Mouse (Mus musculus) neural tube, embryonic 10.5 days (tissue): ENCODE results near the gene Psph.
"Not testable (repeated sequence)": the region's sequence is repeated elsewhere in the genome, so short reads cannot be mapped to it uniquely, and the experiment has no call there.

Source experiments
- DNase-seq: peaks from one replicate; pipeline ENCODE4 v3.0.0-alpha.2; 2017; ENCODE audit warnings: low spot score; ENCODE audit errors: extremely low spot score

The Psph gene

DNA sequence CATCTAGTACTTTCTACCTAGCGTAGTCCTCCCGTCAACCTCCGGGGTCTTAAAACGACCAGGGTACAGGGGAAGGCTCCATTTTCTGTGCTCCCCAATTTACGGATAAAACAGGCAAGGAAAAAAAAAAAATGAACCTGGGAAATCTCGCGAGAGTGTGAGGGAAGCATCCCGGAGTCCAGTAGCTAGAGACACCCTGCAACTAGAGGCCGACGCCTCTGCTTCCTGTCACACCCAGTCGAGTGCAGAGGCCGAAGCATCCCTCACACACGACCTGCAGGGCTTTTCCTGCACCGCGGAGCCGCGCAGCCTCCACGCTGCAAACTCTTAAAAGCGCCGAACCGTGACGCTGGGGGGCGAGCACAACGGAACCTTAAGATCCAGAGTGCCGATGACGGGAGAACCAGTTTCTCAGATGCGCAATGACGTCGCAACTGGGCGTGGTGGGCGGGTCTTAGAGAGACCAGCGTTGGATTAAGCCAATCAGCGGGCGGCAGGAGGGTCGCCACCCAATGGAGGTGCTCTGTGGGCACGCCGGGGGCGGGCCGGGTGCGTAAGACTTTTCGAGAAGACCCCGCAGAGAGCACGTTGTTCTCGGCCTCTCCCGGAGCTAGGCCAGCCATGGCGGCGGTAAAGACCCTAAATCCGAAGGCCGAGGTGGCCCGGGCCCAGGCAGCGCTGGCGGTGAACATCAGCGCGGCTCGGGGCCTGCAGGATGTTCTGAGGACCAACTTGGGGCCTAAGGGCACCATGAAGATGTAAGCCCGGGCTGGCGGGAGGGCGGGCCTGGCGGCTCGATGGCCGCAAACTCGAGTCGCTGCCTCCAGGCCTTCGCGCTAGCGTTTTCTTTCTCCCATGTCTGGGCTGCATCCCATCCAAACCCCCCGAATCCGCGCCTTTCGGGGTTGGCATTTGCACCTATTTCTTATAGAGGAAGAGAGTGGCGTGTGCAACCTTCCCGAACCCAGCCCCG is at the start of gene Psph:
Gene Psph (minus strand): TSS at position 632 of the 973 bp plus-strand sequence.
- DNase-seq: peak; percentile 99

- DNase-seq: not testable (repeated sequence)
Observed at GRCm38 (mm10) chr5:129790591-129790990, 3.3 kb upstream of the Psph start.

GRCm38 (mm10) chr5:129787818-129788593 is 757 bp upstream of the Psph start:
- DNase-seq: no peak

- no peak for DNase-seq
Observed at GRCm38 (mm10) chr5:129786161-129786560, 1.1 kb downstream of the Psph start.

DNA sequence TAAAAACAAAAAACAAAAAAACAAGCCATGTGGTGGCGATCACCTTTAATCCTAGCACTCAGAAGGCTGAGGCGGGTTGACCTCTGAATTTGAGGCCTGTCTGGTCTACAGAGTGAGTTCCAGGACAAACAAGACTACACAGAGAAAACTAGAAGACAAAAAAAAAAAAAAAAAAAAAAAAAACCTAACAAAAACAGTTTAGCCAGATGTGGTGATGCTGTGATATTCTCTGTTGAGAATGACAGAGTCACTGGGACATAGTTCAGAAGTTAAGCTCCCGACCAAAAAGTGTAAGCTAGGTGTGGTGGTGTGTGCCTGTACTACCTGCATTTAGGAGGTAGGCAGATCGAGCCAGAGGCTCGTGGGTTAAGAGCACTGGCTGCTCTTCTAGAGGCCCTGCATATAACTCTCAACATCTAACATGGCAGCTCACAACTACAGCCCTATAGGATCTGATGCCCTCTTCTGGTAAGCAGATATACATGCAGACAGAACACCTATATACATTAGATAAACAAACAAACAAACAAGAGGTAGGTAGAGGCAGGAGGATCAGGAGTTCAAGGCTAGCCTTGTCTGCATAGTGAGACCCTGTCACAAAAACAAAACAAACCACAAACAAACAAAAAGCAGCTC is 1.9 kb downstream of the Psph start:
- no peak for DNase-seq

GRCm38 (mm10) chr5:129782211-129782610 is 5.0 kb downstream of the Psph start:
- DNase-seq: no peak

DNA sequence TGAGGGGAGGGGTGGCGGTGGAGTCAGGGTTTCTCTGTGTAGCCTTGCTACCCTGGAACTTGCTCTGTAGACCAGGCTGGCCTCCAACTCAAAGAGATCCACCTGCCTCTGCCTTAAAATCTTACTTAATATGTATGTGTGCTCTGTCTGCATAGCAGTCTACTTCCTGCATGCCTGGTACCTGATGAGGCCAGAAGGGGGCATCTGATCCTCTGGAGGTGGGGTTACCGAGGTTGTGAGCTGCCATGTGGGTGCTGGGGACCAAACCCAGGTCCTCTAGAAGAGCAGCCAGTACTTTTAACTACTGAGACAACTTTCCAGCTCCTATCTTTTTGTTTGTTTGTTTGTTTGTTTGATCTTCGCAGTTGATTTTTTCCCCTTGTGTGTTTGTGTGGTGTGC is 7.1 kb downstream of the Psph start:
- DNase-seq: no peak

- peak; percentile 72 for DNase-seq
Observed at GRCm38 (mm10) chr5:129778996-129779716, 8.1 kb downstream of the Psph start.

- no peak for DNase-seq
Observed at GRCm38 (mm10) chr5:129778348-129778995, 8.8 kb downstream of the Psph start.

GRCm38 (mm10) chr5:129774661-129775060 is 12.6 kb downstream of the Psph start:
- DNase-seq: no peak

DNA sequence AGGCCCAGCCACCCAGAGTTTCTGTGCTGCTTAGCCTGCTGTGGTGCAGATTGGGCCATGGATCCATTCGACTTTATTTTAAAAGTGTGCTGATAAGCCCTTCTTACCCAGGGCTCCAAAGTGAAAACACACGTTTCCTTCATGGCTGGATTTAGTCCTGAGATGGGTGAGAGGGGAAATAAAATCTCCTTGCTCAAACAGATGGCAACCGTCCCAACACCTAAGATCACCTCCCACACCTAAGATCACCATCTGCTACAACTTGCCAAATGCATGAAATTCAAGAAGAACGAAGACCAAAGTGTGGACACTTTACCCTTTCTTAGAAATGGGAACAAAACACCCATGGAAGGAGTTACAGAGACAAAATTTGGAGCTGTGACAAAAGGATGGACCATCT is 13.9 kb downstream of the Psph start:
- DNase-seq: not testable (repeated sequence)

DNA sequence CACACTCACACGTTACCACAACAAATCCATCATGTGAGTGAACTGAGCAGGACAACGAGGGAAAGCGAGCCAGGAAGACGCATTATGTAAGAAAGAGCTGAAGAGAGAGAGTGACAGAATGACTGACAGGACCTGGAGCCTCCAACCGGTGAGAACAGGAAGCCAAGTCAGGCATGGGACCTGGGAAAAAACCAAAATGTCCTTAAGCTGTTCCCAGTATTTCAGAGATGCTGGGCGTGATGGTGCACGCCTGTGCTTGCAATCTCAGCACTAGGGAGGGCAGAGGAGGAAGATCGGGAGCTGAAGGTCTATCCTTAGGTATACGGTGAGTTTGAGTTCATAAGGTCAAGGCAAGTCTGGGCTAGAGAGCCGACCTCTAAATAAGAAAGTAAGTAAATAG is 14.8 kb downstream of the Psph start:
- no peak for DNase-seq

DNA sequence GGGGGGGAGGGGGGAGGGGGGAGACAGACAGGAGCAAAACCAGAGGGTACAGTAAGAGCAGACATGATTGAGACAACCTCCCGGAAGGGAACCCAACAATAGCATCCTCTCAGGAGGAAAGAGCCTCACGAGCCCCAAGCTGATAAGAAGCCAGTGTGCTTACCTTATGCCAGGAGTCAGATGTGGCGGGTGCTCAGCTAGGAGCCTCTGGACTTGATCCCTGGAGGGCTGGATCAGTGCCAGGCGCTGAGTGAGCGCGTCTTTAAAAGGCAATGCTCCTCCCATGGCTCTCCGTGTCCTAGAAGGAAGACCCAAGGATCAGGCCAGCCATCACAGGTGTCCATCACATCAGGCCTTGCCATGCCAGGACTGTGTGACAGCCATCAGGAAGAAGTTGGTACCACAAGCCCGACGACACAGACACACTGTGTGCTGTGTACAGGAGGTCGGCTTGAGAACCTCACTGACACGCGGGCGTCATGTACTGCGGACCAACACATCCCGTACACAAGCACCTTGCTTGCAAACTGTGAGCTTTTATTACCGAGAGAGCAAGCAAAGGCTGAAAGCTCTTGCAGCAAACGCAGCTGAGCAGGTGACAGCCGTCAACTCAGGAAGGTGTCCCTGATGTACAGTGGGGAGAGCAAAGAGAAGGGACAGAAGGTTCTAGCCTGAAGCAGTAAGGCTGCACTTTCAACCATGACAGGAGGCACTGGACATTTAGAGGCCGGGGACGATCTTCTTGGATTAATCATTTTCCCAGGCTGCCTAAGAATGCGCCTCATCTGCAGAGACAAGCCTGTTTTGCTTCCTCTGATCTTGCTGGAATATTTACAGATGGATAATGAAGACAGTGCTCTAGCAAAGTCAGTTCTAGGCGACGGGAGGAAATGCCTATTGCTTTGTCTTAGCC is 16.6 kb downstream of the Psph start:
- no peak for DNase-seq

- DNase-seq: no peak
Observed at GRCm38 (mm10) chr5:129761865-129762540, 25.2 kb downstream of the Psph start.

GRCm38 (mm10) chr5:129759929-129760480 is 27.2 kb downstream of the Psph start:
- no peak for DNase-seq

DNA sequence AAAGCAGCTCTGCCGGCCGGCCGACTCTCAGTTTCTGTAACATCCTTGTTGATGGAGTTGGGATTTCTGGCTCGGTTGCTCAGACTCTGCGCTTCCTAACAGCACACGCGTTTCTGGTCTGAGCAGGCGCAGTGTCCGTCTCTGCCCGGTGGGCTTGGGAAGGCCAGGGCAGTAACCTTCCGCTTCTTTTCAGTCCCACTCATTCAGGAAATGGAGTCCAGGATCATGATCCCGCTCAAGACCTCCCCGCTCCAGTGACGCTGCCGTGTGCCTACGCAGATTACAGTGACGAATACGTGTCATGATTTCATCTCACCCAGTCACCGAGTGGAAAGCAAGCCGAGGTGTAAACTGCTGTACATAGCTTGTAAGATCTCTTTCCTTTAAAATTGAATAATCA is 30.4 kb downstream of the Psph start:
- no peak for DNase-seq

DNA sequence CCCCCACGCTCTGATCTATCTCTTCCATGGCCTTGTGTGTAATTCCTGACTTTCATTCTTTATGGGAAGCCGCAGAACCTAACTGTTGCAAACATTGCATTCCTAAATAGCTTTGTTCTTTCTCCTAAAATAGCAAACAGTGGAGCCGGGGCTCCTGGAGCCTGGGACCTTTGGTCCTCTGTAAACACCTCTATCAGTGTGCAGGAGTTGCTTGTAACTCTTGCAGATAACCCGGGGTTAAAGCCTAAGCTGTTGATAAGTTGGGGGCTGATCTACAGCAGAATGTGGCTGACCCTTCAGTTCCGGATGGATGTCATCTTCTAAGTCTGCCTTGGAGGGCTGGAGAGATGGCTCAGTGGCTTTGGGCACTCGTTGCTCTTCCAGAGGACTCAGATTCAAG is 43.2 kb downstream of the Psph start:
- no peak for DNase-seq

- DNase-seq: no peak
Observed at GRCm38 (mm10) chr5:129742903-129743488, 44.3 kb downstream of the Psph start.
